Mouse (Mus musculus) intestine, postnatal 0 days (tissue): ENCODE data around the gene 5730522E02Rik. TPM values are rescaled to one million over a fixed set of nuclear protein-coding genes. Genes with fewer than 3 reads are reported as not detected.

Source experiments
- ATAC-seq: fragments of 200-750 bp; cut with Nextera tagmentation; 2 replicates; pipeline ENCODE4 v1.8.0; 2017; ENCODE audit warnings: mild to moderate bottlenecking, moderate TSS enrichment, moderate library complexity
- H3K27ac ChIP-seq: fragments of 300-500 bp; sonication (generic); 2 replicates; pipeline ENCODE4 v1.5.1; 2014; ENCODE audit warnings: mild to moderate bottlenecking, low read depth, low read length, moderate library complexity
- H3K27me3 ChIP-seq: fragments of 300-500 bp; sonication (generic); replicated peaks from 2 replicates; pipeline ENCODE4 v1.6.1; 2014; ENCODE audit warnings: low read length, mixed read lengths; ENCODE audit not compliant: control insufficient read depth, insufficient read depth
- H3K36me3 ChIP-seq: fragments of 300-500 bp; sonication (generic); 2 replicates; pipeline ENCODE4 v1.6.1; 2014; ENCODE audit warnings: mild to moderate bottlenecking, moderate library complexity; ENCODE audit not compliant: control insufficient read depth, insufficient read depth
- H3K4me1 ChIP-seq: fragments of 300-500 bp; sonication (generic); replicated peaks from 2 replicates; pipeline ENCODE4 v1.6.1; 2014; ENCODE audit warnings: antibody characterized with exemption, low read length, mixed read lengths; ENCODE audit not compliant: control insufficient read depth, insufficient read depth
- H3K4me2 ChIP-seq: fragments of 300-500 bp; sonication (generic); replicated peaks from 2 replicates; pipeline ENCODE4 v1.6.1; 2014; ENCODE audit warnings: low read depth, mild to moderate bottlenecking, moderate library complexity
- H3K4me3 ChIP-seq: fragments of 300-500 bp; sonication (generic); 2 replicates; pipeline ENCODE4 v1.5.1; 2014; ENCODE audit warnings: low read depth, low read length
- H3K9ac ChIP-seq: fragments of 300-500 bp; sonication (generic); 2 replicates; pipeline ENCODE4 v1.6.1; 2014; ENCODE audit warnings: mild to moderate bottlenecking, low read depth, low read length
- H3K9me3 ChIP-seq: fragments of 300-500 bp; sonication (generic); 2 replicates; pipeline ENCODE4 v1.6.1; 2016; ENCODE audit warnings: mixed run types; ENCODE audit not compliant: control insufficient read depth
- CTCF ChIP-seq: sonication (generic); IDR thresholded peaks from 2 replicates; pipeline ENCODE4 v1.5.1; 2016; ENCODE audit warnings: low read depth, mild to moderate bottlenecking, control low read depth, antibody characterized with exemption, moderate library complexity
- WGBS: fragments of 180-500 bp; shearing (Covaris S2); extraction: QIAGEN DNeasy Blood & Tissue Kit; methylation state at CpG from one replicate; pipeline ENCODE4 v1.1.7; 2014; 5-methylcytosine and 5-hydroxymethylcytosine counted together
- polyA plus RNA-seq: library from polyadenylated mRNA; unstranded; fragments of >200 nt; fragmentation: Nextera tagmentation; extraction: Ambion mirVana; gene quantifications from 2 replicates; pipeline ENCODE4 v1.2.1, GENCODE M21; 2015

Gene 5730522E02Rik
- polyA plus RNA-seq, 1 experiment from 2014 or later = 0.77 TPM

- Histone ChIP-seq H3K9me3 (no peaks in the 10 kb centered on the region), H3K4me1 (no peaks in the 10 kb centered on the region), H3K9ac (no peak overlapping the region), H3K27me3 (no peaks in the 10 kb centered on the region), H3K27ac (no peak overlapping the region), H3K36me3 (no peaks in the 10 kb centered on the region), H3K4me3 (no peak overlapping the region), H3K4me2 (no peak overlapping the region)
- WGBS = 90% methylated on average over 4 of the region's 4 CpGs
- TF ChIP-seq CTCF = no peak
- no peak for ATAC-seq
Measured at GRCm38 (mm10) chr11:25940716-25941294, 269.8 kb downstream of the 5730522E02Rik start.

- TF ChIP-seq CTCF = no peak
- Histone ChIP-seq H3K4me1 (no peaks in the 10 kb centered on the region), H3K9ac (no peak overlapping the region), H3K4me2 (no peak overlapping the region), H3K36me3 (no peaks in the 10 kb centered on the region), H3K27ac (no peak overlapping the region), H3K27me3 (no peaks in the 10 kb centered on the region), H3K9me3 (no peaks in the 10 kb centered on the region), H3K4me3 (no peak overlapping the region)
- ATAC-seq = no peak
- WGBS = 87% methylated on average over 2 of the region's 2 CpGs
Measured at GRCm38 (mm10) chr11:25926267-25926666, 284.3 kb downstream of the 5730522E02Rik start.

- Histone ChIP-seq H3K4me2 (no peak overlapping the region), H3K36me3 (no peaks in the 10 kb centered on the region), H3K4me1 (no peaks in the 10 kb centered on the region), H3K27me3 (no peaks in the 10 kb centered on the region), H3K9me3 (no peaks in the 10 kb centered on the region), H3K27ac (no peak overlapping the region), H3K4me3 (no peak overlapping the region), H3K9ac (no peak overlapping the region)
- no peak for TF ChIP-seq CTCF
- no peak for ATAC-seq
- whole genome bisulfite sequencing = 53% methylated on average over 2 of the region's 2 CpGs
Measured at GRCm38 (mm10) chr11:25902321-25902720, 308.2 kb downstream of the 5730522E02Rik start.

DNA sequence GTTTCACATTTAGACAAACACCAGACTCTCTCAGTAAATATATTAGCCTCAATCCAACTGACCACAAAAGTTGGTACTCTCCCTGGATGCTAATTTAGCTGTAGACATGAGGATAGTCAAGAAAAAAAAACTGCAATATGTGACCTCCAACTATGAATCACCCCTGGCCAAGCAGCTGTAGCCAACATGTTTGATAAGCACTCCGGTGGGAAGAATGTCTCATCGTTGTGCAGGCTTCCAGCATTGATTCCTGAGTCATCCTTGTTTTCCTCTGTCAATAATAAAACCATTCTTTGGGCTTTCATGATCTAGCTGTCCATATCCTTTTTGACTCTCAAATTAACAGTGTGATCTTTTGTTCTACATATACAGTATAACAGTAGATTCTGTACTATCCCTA, 308.9 kb downstream of the 5730522E02Rik start:
- Histone ChIP-seq H3K27me3 (no peaks in the 10 kb centered on the region), H3K9me3 (no peaks in the 10 kb centered on the region)
- TF ChIP-seq CTCF = no peak

GRCm38 (mm10) chr11:25893906-25894305, 316.7 kb downstream of the 5730522E02Rik start:
- Histone ChIP-seq H3K36me3 (no peaks in the 10 kb centered on the region), H3K4me1 (no peaks in the 10 kb centered on the region), H3K4me3 (no peak overlapping the region), H3K27me3 (no peaks in the 10 kb centered on the region), H3K27ac (no peak overlapping the region), H3K4me2 (no peak overlapping the region), H3K9ac (no peak overlapping the region), H3K9me3 (no peaks in the 10 kb centered on the region)
- 93% methylated on average over 3 of the region's 3 CpGs for WGBS
- no peak for TF ChIP-seq CTCF
- no peak for ATAC-seq

More for the DNA sequence above, 308.9 kb downstream of the 5730522E02Rik start:
- 27% methylated on average over 2 of the region's 2 CpGs for WGBS
- H3K9ac ChIP-seq = no peak overlapping the region
- H3K27ac ChIP-seq = no peak overlapping the region
- H3K4me1 ChIP-seq = no peaks in the 10 kb centered on the region
- no peak overlapping the region for H3K4me3 ChIP-seq
- H3K4me2 ChIP-seq = no peak overlapping the region
- no peaks in the 10 kb centered on the region for H3K36me3 ChIP-seq
- no peak for ATAC-seq

- Histone ChIP-seq H3K4me2 (no peak overlapping the region), H3K9ac (no peak overlapping the region), H3K36me3 (no peaks in the 10 kb centered on the region), H3K27ac (no peak overlapping the region), H3K4me3 (no peak overlapping the region), H3K9me3 (no peaks in the 10 kb centered on the region), H3K27me3 (no peaks in the 10 kb centered on the region), H3K4me1 (no peaks in the 10 kb centered on the region)
- TF ChIP-seq CTCF = no peak
- no peak for ATAC-seq
Measured at GRCm38 (mm10) chr11:25872983-25873382, 337.6 kb downstream of the 5730522E02Rik start.

DNA sequence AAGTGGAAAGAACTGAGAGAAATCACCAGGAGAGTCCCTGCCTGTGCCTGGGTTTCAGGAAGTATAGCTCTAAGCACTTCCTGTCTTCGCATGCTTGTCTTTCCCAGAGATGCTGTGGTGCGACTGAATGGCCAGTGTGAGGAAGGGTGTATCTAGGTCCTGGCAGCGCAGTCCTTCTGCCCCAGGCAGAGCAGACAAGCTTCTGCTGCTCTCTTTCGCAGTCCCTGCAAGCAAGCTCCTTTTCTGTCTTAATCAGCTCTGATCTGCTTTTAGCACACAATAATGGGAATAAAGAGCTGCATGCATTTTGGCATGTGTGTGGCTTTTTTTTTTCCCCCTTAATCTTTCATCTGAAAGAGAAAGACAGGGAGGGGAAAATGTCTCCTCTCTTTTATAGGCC, 338.2 kb downstream of the 5730522E02Rik start:
- Histone ChIP-seq H3K9me3 (no peaks in the 10 kb centered on the region), H3K9ac (no peak overlapping the region), H3K27ac (no peak overlapping the region), H3K4me2 (no peak overlapping the region), H3K36me3 (no peaks in the 10 kb centered on the region), H3K4me1 (no peaks in the 10 kb centered on the region), H3K4me3 (no peak overlapping the region), H3K27me3 (no peaks in the 10 kb centered on the region)
- ATAC-seq = no peak
- no peak for TF ChIP-seq CTCF
- WGBS = 77% methylated on average over 4 of the region's 4 CpGs
